Mouse (Mus musculus) brain, adult 10 weeks (tissue): ENCODE results near the gene Map1s. TPM values are rescaled to one million over a fixed set of nuclear protein-coding genes. Genes with fewer than 3 reads are reported as not detected.

Experiments
- polyA plus RNA-seq: library from polyadenylated mRNA; stranded (reverse); fragments of 350-450 nt; fragmentation: Illumina TruSeq; extraction: RNeasy Lipid Tissue Mini Kit (QIAGEN cat#74804); gene quantifications from one replicate; pipeline ENCODE4 v1.2.3, GENCODE M21; 2015; ENCODE audit warnings: low read depth, low replicate concordance

Map1s gene
- 25.7 TPM for polyA plus RNA-seq

GRCm38 (mm10) chr8:70905831-70906736 lies at the start of gene Map1s:
Map1s (plus strand) TSS chr8:70905932.

GRCm38 (mm10) chr8:70862824-70863641 lies 42.7 kb upstream of the Map1s start, which contains the start of gene Kcnn1:
Kcnn1 (minus strand) TSS chr8:70863258.

GRCm38 (mm10) chr8:70873364-70873985 lies 32.3 kb upstream of the Map1s start, which contains the start of gene Ccdc124:
Ccdc124 (minus strand) TSS chr8:70873935.

GRCm38 (mm10) chr8:70892022-70892895 lies 13.5 kb upstream of the Map1s start, which contains the start of gene Slc5a5:
Slc5a5 (minus strand) TSS chr8:70892757.

GRCm38 (mm10) chr8:70897021-70897680 lies 8.6 kb upstream of the Map1s start, which contains the start of gene Rpl18a:
Rpl18a (minus strand) TSS chr8:70897412.

Other genes with a start within 250 kb of the Map1s start
- gene Pgpep1, start 245.5 kb upstream of the Map1s start, polyA plus RNA-seq, result 14.7 TPM
- 72.2 TPM for gene Lsm4, start 232.7 kb upstream of the Map1s start, polyA plus RNA-seq
- 82.5 TPM for gene Jund, start 207.0 kb upstream of the Map1s start, polyA plus RNA-seq
- 0.09 TPM for gene Iqcn, start 202.5 kb upstream of the Map1s start, polyA plus RNA-seq
- not detected for gene Gm3336, start 187.4 kb upstream of the Map1s start, polyA plus RNA-seq
- 2.8 TPM for gene Pde4c, start 182.2 kb upstream of the Map1s start, polyA plus RNA-seq
- gene Rab3a, start 151.3 kb upstream of the Map1s start, polyA plus RNA-seq, result 913 TPM
- gene Mpv17l2, start 145.0 kb upstream of the Map1s start, polyA plus RNA-seq, result 36.8 TPM
- gene Pik3r2, start 129.2 kb upstream of the Map1s start, polyA plus RNA-seq, result 83.0 TPM
- gene Mast3, start 100.9 kb upstream of the Map1s start, polyA plus RNA-seq, result 175 TPM
- 0.67 TPM for gene Il12rb1, start 97.5 kb upstream of the Map1s start, polyA plus RNA-seq
- gene Arrdc2, start 66.2 kb upstream of the Map1s start, polyA plus RNA-seq, result 17.6 TPM
- 16.4 TPM for gene Kcnn1, start 42.7 kb upstream of the Map1s start, polyA plus RNA-seq
- 106 TPM for gene Ccdc124, start 32.0 kb upstream of the Map1s start, polyA plus RNA-seq
- 14.2 TPM for gene Slc5a5, start 13.2 kb upstream of the Map1s start, polyA plus RNA-seq
- gene Rpl18a, start 8.5 kb upstream of the Map1s start, polyA plus RNA-seq, result 1,083 TPM